In genomic region chr2:117446876-117447275, GRCm38 (mm10) we compare ENCODE assay signal across 12 mouse cellular contexts.
DNase-seq lines count a peak whose midpoint lies in the region; ATAC-seq and TF ChIP-seq lines count a peak whose summit lies in the region.
"Had no signal": no experiment of that assay in that cellular context is flagged by ENCODE, and none has a peak within 500 bp of the region (broad histone marks: within the 10 kb centered on the region; RNA-seq: fewer than 3 reads in every experiment).

No protein-coding gene starts in this region.

- peak; percentile 91 for ATAC-seq in CD4-positive, CD25-positive, alpha-beta regulatory T cell, adult 4 months
- peak; percentile 72 for ATAC-seq in megakaryocyte, adult 5-6 weeks (ENCODE audit: poor library complexity, severe bottlenecking)
- no peak for ATAC-seq in megakaryocyte-erythroid progenitor cell, adult 5-6 weeks (replicated peaks; ENCODE audit: low FRiP score, low TSS enrichment, poor library complexity, severe bottlenecking)

- H3K27ac ChIP-seq in thymus, adult 2 months (ENCODE audit: control insufficient read depth, insufficient read depth, low read length) = peak overlapping the region; percentile 87
- H3K27ac ChIP-seq: heart, embryonic 13.5 days; hindbrain, embryonic 13.5 days had no signal

- TF ChIP-seq CTCF in thymus, adult 2 months (IDR thresholded peaks at IDR 0.05; ENCODE audit: borderline replicate concordance, control insufficient read depth, extremely low read depth, insufficient read depth, low read length, poor library complexity) = no peak

- H3K36me3 ChIP-seq in thymus, adult 2 months (ENCODE audit: control insufficient read depth, insufficient read depth, low read length) = no peaks in the 10 kb centered on the region
- H3K36me3 ChIP-seq: heart, embryonic 13.5 days; hindbrain, embryonic 13.5 days had no signal

- no peaks in the 10 kb centered on the region for H3K27me3 ChIP-seq in thymus, adult 2 months (ENCODE audit: control insufficient read depth, insufficient read depth, low read length)
- H3K27me3 ChIP-seq: heart, embryonic 13.5 days; hindbrain, embryonic 13.5 days had no signal

- H3K4me3 ChIP-seq in thymus, adult 2 months (ENCODE audit: control insufficient read depth, insufficient read depth, low read length) = no peak overlapping the region
- H3K4me3 ChIP-seq: heart, embryonic 13.5 days; hindbrain, embryonic 13.5 days had no signal

- peak; percentile 92 for DNase-seq in 416B (ENCODE audit: low read depth)
- peak; percentile 82 for DNase-seq in thymus, adult 2 months
- no peak for DNase-seq in frontal cortex, postnatal 14 days (ENCODE audit: low spot score in 2 of 2)
- DNase-seq in c-Kit-positive CD71-positive TER-119-positive erythroid progenitor cells, embryonic 14.5 days (ENCODE audit: low spot score) = no peak
- DNase-seq: cerebellum, adult 2 months; kidney, adult 8-10 months; lung, postnatal 10 days had no signal

- TF ChIP-seq POLR2A in thymus, adult 2 months (IDR thresholded peaks at IDR 0.05; ENCODE audit: control insufficient read depth, extremely low read depth, insufficient read depth, low read length, poor library complexity) = no peak

- H3K4me1 ChIP-seq in thymus, adult 2 months (replicated peaks; ENCODE audit: control insufficient read depth, insufficient read depth, low read length) = peaks cover 22% of the 10 kb centered on the region
- H3K4me1 ChIP-seq: hindbrain, embryonic 13.5 days had no signal

- 5% methylated on average over 4 of the region's 4 CpGs for WGBS in thymus, adult 2 months

Comparison
In these comparisons a context has a peak if more than half of its experiments do, and no peak if none do; other contexts are left out.
1. DNase-seq: peak in 416B (single experiment) and thymus, adult 2 months (single experiment); none in frontal cortex, postnatal 14 days (0 of 2) and c-Kit-positive CD71-positive TER-119-positive erythroid progenitor cells, embryonic 14.5 days (single experiment).